Mouse (Mus musculus): Measurements from ENCODE around the gene Rfpl4. TPM values are rescaled to one million over a fixed set of nuclear protein-coding genes. Genes with fewer than 3 reads are reported as not detected.

Rfpl4 gene
- total RNA-seq (2023; ENCODE audit: inconsistent age) = not detected in 4 replicates

DNA sequence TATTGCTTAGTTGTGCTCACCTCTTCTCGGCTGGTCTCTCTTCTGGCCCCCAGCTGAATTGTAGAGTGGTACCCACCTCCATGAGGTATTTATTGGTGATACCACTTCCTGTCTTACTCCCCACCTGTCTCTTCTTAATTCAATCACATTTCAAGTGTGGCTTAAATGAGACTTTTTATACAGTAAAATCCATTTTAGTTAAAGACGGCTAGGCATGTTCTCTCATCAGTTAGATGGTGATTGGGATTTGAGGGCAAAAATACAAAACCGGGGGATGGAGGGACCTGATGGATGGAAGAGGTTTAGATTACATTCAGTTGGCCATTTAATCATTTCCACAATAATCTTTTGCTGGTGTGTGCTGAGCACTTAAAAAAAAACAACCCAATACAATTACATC, at the start of gene Rfpl4:
Gene Rfpl4 (minus strand): TSS at position 101 of the 400 bp plus-strand sequence.

DNA sequence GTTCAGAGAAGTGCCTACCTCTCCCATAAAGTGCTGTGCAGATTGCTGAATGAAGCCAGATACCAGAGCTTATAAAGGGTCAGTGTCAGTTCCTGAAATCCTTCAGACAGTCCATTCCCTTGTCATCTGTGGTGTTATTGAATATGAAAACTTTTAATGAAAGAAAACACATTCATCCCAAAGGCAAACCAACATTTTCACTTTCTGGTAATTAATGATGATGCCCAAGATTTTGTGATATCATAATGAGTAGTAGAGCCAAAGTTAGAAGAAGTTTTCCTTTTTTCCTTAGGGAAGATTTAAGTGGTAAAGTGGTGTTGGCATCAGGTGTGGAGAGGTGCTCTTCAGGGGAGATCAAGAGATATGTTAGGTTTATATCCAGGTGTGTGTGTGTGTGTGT, 32.8 kb upstream of the Rfpl4 start, which contains the start of gene Vmn1r55:
Gene Vmn1r55 (minus strand): TSS at position 101 of the 400 bp plus-strand sequence.

DNA sequence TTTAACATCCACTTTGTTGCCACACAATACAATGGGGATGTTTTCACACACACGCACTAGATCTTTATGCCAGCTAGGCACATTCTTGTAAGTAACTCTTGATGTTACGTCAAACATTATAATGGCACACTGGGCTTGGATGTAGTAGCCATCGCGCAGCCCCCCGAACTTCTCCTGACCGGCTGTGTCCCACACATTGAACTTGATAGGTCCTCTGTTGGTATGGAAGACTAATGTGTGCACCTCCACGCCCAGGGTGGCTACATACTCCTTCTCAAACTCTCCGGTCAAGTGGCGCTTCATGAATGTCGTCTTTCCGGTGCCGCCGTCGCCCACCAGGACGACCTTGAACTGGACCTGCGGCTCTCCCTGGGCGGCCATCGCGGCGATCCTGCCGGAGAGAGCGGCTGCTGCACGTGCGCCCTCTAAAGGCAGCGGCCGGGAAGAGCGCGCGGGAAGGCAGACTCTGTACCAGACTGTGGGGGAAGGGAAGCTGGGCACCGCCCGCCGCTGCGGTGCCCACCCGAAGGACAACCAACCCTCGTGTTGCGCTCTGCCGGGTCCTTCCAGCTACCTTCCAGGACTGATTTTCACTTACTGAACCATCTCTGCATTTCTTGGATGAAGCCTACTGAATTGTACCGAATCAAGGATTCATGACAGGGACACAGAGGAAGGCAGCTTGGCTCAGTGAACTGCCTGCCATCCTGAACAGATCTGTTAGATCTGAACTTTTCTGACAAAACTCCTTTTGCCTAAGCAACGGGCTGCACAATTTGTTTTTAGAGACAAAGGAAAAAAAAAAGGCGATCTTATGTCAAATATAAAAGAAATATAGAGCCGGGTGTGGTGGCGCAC, 9.0 kb upstream of the Rfpl4 start, which contains the start of gene Rasl2-9:
Gene Rasl2-9 (minus strand): TSS at position 402 of the 858 bp plus-strand sequence.

DNA sequence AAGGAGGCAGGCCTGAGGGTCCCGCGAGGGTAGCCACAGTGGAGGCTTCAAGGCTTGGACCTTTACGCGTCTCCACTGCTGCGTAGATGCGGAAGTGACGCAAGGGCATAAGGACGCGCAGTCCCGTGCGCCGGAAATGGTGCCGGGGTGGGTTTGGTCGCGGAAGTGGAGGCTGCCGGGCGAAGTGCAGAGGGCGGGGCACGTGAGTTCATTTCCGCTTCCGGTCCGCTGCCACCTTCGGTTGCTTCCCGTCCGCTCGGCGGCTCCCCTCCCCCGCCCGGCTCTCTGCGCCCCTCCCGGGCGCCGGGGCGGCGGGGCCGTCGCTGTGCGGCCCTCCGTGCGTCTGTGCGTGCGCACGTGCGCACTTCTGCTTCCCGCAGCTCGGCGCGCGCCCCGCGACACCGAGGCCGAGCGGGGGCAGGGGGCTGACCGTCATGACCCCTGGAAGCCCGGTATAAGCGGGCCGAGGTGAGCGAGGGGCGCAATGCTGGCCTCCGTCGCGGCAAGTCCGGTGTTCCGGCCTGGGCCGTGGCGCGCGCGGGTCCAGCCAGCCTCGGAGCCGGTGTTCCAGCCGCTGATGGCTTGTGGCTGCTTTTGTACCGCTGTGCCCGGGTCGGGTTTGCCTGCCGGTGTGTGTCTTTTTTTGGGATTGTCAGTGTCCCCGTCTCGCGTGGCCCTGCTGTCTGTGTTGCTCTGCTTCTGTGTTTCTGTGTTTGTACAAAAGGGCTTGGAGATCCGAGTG, 36.6 kb downstream of the Rfpl4 start, which contains the start of gene Epn1:
Gene Epn1 (plus strand): TSS at position 226 of the 742 bp plus-strand sequence.

DNA sequence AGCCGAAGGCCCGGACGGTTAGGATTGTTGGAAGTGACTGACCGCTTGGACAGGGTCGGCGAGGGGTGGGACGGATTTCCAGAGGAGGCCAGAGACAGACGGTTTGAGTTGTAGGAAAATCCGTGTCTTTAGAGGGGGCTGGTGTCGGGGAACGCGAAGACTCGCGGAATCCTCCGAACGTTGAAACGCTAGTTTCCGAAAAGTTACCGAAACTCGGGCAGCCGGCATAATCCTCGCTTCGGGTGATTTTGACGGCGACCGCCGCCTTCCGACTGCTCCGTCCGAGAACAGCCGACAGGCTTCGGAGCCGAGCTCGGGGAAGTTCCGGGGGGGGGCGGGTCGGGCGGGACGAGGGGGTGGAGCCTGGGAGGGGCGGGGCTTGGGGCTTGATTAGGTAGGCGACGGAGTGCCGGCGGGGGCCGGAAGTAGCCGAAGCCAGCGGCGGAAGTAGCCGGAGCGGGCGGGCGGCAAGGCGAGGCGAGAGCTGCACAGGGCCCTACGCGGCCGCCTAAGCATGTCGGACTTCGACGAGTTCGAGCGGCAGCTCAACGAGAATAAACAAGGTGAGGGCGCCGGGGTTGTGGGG, 54.9 kb downstream of the Rfpl4 start, which contains the start of gene U2af2:
Gene U2af2 (plus strand): TSS at position 370 of the 586 bp plus-strand sequence.

Other genes with a start within 250 kb of the Rfpl4 start
- gene Isoc2b, start 246.7 kb downstream of the Rfpl4 start, total RNA-seq (2023; ENCODE audit: inconsistent age) = 6.1 to 12.0 TPM (median 7.0 TPM) in 4 replicates
- 10.5 to 13.7 TPM (median 12.2 TPM) in 4 replicates for gene Isoc2a, start 239.8 kb downstream of the Rfpl4 start, total RNA-seq (2023; ENCODE audit: inconsistent age)
- gene Gm36210, start 210.4 kb downstream of the Rfpl4 start, total RNA-seq (2023; ENCODE audit: inconsistent age) = not detected in 4 replicates
- 36.5 to 39.0 TPM (median 38.7 TPM) in 4 replicates for gene Zfp628, start 201.7 kb downstream of the Rfpl4 start, total RNA-seq (2023; ENCODE audit: inconsistent age)
- gene Nat14, start 194.9 kb downstream of the Rfpl4 start, total RNA-seq (2023; ENCODE audit: inconsistent age) = 8.3 to 9.7 TPM (median 9.1 TPM) in 4 replicates
- 0.19 to 0.39 TPM (median 0.34 TPM) in 4 replicates for gene Ssc5d, start 191.2 kb downstream of the Rfpl4 start, total RNA-seq (2023; ENCODE audit: inconsistent age)
- gene Sbk2, start 152.5 kb downstream of the Rfpl4 start, total RNA-seq (2023; ENCODE audit: inconsistent age) = 0.35 to 1.0 TPM in 2 of 4 replicates, not detected in the others
- 0.29 TPM in 1 of 4 replicates, not detected in the others for gene Sbk3, start 145.8 kb downstream of the Rfpl4 start, total RNA-seq (2023; ENCODE audit: inconsistent age)
- gene Zfp579, start 120.8 kb downstream of the Rfpl4 start, total RNA-seq (2023; ENCODE audit: inconsistent age) = 11.6 to 24.7 TPM (median 17.1 TPM) in 4 replicates
- gene Zfp524, start 102.5 kb downstream of the Rfpl4 start, total RNA-seq (2023; ENCODE audit: inconsistent age) = 8.6 to 10.0 TPM (median 9.5 TPM) in 4 replicates
- gene Fiz1, start 102.3 kb downstream of the Rfpl4 start, total RNA-seq (2023; ENCODE audit: inconsistent age) = 54.1 to 62.6 TPM (median 56.9 TPM) in 4 replicates
- not detected in 4 replicates for gene Gm44973, start 101.5 kb downstream of the Rfpl4 start, total RNA-seq (2023; ENCODE audit: inconsistent age)
- 42.2 to 48.1 TPM (median 47.2 TPM) in 4 replicates for gene Zfp865, start 96.6 kb downstream of the Rfpl4 start, total RNA-seq (2023; ENCODE audit: inconsistent age)
- gene Ccdc106, start 96.4 kb downstream of the Rfpl4 start, total RNA-seq (2023; ENCODE audit: inconsistent age) = not detected in 4 replicates
- gene 4632433K11Rik, start 82.8 kb downstream of the Rfpl4 start, total RNA-seq (2023; ENCODE audit: inconsistent age) = not detected in 4 replicates
- 6.6 to 10.3 TPM (median 8.7 TPM) in 4 replicates for gene Zfp784, start 78.5 kb downstream of the Rfpl4 start, total RNA-seq (2023; ENCODE audit: inconsistent age)
- gene Zfp580, start 65.4 kb downstream of the Rfpl4 start, total RNA-seq (2023; ENCODE audit: inconsistent age) = 1.9 to 4.5 TPM (median 3.5 TPM) in 4 replicates
- gene U2af2, start 54.8 kb downstream of the Rfpl4 start, total RNA-seq (2023; ENCODE audit: inconsistent age) = 502 to 531 TPM (median 512 TPM) in 4 replicates
- 203 to 221 TPM (median 219 TPM) in 4 replicates for gene Epn1, start 36.7 kb downstream of the Rfpl4 start, total RNA-seq (2023; ENCODE audit: inconsistent age)
- 0.51 to 1.2 TPM (median 1.0 TPM) in 3 of 4 replicates, not detected in the other for gene Rasl2-9, start 9.0 kb upstream of the Rfpl4 start, total RNA-seq (2023; ENCODE audit: inconsistent age)
- gene Vmn1r55, start 32.7 kb upstream of the Rfpl4 start, total RNA-seq (2023; ENCODE audit: inconsistent age) = not detected in 4 replicates
- not detected in 4 replicates for gene Vmn1r56, start 79.8 kb upstream of the Rfpl4 start, total RNA-seq (2023; ENCODE audit: inconsistent age)
- not detected in 4 replicates for gene Vmn1r57, start 101.5 kb upstream of the Rfpl4 start, total RNA-seq (2023; ENCODE audit: inconsistent age)
- not detected in 4 replicates for gene Gm5065, start 233.6 kb upstream of the Rfpl4 start, total RNA-seq (2023; ENCODE audit: inconsistent age)
- not detected in 4 replicates for gene Nlrp2, start 234.1 kb upstream of the Rfpl4 start, total RNA-seq (2023; ENCODE audit: inconsistent age)